Mouse (Mus musculus) regulatory T cell (primary cell): ENCODE results near the gene Ctdsp1.

ENCODE experiments used
- in situ Hi-C: fragments of 300-600 bp; cut with MboI, MseI; formaldehyde crosslinking; loops from one replicate; pipeline ENCODE4 v1.15.1; 2025; ENCODE audit warnings: high pct_unique_total_duplicates

Ctdsp1 gene

DNA sequence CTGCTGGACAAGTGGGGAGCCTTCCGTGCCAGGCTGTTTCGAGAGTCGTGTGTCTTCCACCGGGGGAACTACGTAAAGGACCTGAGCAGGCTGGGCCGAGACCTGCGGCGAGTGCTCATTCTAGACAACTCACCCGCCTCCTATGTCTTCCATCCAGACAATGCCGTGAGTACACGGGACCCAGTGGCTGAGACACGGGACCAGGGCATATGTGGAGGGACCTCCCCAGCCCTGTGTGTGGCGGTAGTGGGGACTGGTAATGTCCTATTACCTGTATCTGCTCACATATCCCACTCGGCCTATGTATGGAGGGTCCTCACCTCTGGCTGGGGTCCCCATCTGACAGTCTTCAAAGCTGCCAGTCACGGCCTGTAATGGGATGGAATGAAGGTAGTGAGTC is 3.5 kb downstream of the Ctdsp1 start:
- in situ Hi-C loops: loop anchor here (25.0 kb wide), 2 partner anchors 458 to 742 kb away; partner anchors contain the start of genes Cnppd1, Nhej1, Retreg2 and Slc23a3

DNA sequence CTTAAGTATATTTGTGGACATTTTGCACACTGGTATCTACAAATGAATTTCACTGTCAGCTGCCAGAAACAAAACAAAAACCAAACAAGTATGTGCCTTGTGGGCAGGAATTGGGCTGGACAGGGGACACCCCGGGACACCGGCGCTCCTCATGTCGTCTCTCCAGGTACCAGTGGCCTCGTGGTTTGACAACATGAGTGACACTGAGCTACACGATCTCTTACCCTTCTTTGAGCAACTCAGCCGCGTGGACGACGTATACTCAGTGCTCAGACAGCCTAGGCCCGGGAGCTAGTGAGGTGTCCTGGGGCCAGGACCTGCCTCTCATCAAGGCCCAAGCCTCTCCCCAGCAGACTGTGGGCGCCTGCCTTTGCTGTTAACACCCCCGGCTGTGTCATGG is 4.0 kb downstream of the Ctdsp1 start:
- in situ Hi-C loops: loop anchor here (25.0 kb wide), 2 partner anchors 458 to 742 kb away; partner anchors contain the start of genes Cnppd1, Nhej1, Retreg2 and Slc23a3

DNA sequence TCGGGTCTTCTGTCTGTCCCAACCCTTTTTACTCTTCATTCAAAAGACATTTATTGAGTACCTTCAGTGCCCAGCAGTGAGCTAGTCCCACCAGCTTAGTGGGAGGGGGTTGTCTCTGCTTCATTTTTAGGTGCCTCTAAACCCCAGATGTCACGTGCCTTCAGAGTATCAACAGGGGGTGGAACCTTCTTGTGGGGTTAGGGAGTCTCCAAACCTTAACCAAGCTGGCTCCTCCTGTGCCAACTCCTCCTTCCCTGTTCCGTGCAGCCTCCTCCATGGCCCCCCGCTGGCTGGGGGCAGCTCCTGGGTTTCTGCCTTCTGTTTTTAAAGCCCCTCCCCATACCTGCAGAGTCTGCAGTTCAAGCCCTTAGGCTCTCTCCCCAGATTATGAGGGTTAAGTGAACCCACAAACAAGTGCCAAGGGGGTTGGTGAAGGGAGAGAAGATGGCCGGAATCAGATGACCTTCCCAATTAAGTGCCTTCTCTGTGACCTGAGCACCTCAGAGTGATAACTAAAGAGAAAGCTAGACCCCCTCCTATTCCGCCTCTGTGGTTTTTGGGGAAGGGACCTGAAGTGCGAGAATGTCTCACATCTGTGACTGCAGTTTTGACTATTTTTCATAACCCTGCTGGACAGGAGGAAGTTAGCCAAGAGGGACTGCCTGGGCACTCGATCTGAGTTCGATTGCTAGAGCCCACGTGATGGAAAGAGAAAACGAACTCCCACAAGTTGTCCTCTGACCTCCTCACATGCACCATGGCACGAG is 5.3 kb downstream of the Ctdsp1 start:
- in situ Hi-C loops: loop anchor here (25.0 kb wide), 2 partner anchors 459 to 741 kb away; partner anchors contain the start of genes Cnppd1, Nhej1, Retreg2 and Slc23a3

DNA sequence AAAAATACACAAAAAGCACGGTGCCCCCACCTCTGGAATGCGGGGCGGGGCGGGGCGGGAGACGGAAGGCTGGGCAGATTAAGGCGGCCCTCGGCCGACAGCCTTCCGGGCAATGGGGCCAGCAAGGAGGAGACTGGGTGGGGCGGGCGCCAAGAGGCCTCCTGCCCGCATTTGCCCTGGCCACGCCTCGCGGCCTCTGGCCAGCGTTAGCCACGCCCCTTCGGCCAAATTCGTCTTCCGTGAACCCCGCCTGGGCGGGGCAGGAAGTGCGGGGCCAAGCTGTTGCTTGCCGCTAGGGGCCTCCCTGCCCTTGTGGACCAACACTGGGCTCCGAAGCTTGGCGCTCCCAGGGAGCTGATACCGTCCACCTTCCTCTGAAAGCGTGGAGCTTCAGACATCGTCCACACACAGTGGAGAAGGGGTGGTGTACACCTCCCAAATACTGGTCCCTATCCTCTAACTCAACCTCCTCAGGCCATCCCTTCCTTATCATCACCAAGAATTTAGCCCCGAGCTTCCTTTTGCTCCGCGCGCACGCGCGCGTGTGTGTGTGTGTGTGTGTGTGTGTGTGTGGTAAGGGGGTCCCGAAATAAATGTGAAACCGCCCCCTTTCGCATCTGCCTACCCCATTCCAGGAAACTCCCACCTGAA is 6.1 kb downstream of the Ctdsp1 start:
- in situ Hi-C loops: loop anchor here (25.0 kb wide), 2 partner anchors 460 to 740 kb away; partner anchors contain the start of genes Cnppd1, Nhej1, Retreg2 and Slc23a3

DNA sequence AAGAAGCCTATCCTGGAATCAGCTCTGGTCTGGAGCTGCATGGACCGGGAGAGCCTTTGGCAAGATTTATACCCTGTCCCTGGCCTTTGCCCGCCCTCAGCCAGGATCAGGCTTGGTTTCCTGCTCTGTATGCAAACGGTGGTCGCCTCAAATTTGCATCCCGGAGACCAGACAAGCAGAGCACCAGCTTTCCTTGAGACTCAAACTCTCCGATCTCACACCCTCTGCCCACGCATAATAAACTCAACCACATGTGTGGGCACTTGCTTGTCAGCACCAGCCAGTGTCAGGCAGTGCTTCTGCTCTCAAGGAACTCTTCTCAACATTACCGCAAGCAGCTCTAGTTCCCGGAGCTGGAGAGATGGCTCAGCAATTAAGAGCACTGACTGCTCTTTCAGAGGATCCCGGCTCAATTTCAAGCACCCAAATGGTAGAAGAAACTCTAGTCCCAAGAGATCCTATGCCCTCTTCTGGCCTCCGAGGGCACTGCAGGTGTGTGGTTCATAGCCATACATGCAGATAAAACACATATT is 6.7 kb downstream of the Ctdsp1 start:
- in situ Hi-C loops: loop anchor here (25.0 kb wide), 2 partner anchors 461 to 739 kb away; partner anchors contain the start of genes Cnppd1, Nhej1, Retreg2 and Slc23a3

DNA sequence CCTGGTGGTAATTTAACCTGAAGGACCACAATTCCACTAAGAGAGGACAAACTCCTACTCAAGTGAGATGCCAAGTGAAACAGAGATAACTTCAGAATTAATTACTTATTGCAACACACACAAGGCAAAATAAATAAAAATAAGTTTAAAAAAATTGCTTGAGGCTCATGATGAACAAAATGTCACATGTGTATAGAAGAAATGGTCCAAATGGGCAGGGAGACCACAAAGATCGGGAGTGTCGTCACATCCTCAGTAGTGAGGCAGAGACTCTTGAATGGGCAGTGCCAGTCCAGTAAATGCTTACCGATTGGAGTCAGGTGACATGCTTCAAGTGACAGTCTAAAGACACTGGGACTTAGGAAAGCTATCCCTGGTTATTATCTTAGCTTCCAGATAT is 9.2 kb downstream of the Ctdsp1 start:
- in situ Hi-C loops: no loop called here

DNA sequence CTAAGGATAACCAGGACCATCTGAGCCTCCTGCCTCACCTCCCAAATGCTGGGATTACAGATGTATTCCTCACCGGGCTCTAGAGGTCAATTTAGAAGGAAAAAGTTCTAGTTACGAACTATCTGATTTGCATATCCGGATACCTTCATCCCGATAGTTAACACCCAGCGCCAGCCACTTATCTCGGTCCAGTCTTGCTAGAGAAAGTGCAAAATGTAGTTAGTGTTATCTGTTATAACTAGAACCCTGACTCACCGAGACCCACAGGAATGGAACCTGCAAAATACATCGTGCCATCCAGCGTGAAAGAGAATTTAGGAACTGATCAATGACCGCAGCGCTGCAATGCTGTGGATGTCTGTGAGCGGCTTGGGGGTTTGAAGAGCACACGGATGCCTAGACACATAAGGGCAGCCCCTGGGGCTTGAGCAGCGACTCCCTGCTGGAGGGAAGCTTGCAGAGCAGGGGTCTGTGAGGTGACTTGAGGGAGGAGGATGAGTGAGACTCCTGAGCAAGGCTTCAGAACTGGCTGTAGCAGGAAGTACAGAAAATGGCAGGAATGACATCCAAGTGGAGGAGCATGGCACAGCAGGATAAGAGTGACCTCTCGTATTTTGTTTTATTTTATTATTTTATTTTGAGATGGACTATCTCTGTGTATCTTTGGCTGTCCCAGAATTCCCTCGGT is 9.8 kb downstream of the Ctdsp1 start:
- in situ Hi-C loops: no loop called here

DNA sequence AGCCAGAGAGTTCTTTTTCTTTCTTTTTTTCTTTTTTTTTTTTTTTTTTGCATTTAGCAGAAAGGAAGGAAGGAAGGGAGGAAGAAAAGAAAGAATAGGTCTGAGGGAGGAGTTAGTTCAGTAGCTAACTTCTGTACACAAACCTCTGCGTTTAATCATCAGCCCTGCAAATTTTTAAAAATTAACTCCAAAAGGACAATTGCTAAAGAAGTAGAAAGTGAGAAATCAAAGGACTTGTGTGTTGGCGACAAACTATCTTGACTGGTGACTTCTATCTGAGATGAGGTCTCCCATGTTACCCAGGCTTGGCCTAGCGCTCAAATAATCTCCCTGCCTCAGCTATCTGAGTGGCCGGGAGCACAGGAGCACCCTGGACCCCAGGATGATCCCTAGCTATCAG is 12.9 kb downstream of the Ctdsp1 start:
- in situ Hi-C loops: no loop called here

DNA sequence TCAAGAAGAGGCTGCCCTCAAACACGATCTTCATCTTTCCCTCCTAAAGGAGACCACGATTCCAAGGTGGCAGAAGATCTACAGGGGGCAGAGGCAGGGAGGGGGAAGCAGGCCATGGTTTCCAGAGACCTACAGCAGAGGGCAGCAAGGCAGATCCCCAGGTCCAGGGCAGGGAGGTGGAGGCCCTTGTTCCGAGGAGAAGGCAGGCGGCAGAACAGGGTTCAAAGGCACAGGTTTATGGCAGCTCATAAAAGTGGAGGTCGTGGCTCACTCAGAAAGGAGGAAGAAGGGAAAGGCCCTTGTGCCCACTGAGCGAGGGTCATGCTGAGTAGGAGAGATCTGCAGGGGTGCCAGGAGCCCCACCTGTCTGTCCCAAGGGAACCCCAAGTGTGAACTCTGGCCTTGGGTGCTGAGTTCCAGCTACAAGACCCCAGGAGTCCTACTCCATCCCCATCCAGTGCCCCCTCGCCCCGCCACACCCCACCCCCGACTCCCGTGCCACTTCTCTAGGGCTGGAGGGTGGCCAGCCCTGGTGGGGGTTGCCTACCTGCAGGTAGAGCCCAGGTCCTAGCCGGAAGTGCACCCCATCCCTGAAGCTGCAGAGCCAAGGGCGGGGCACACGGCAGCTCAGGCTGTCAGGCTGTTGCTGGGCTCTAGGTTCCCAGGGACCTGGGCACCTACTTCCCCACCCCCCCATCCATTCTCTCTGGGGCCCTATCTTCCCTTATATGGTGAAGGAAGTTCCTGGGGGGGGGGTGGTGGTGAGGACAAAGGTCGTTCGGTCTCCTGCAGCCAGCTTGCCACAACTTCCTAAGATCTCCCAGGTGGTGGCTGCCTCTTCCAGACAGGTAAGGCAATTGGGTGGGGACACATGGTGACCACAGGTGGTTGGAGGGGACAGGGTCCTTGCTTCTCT is 17.5 kb downstream of the Ctdsp1 start, which contains the start of gene Vil1:
Gene Vil1, plus strand, starts transcription at position 788 of the 916 bp plus-strand sequence.
- in situ Hi-C loops: no loop called here

DNA sequence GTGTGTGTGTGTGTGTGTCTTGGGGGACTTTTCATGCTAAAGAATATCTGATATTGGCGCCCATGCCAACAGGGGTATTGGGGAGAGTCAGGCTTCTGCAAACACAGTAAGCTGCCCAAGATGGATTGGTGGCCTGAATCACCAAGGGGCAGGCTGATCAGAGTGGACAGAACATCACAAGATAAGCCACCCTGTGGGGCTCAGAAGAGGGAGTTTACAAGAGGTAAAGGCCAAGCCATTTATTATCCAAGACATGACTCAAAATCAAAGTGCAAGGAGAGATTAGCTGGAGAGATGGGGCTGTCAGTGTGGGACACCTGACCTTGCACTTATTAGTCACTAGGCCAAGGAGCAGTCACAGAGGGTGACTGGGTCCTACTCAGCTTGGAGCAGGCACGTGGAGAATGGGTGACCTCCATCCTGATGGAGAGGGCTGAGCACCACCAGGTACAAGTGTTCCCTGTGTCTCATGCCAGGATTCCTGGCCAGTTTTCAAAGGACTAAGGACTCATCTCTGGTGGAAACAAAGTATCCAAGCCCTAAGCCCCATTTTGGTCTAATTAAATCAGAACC is 20.5 kb downstream of the Ctdsp1 start:
- in situ Hi-C loops: no loop called here

DNA sequence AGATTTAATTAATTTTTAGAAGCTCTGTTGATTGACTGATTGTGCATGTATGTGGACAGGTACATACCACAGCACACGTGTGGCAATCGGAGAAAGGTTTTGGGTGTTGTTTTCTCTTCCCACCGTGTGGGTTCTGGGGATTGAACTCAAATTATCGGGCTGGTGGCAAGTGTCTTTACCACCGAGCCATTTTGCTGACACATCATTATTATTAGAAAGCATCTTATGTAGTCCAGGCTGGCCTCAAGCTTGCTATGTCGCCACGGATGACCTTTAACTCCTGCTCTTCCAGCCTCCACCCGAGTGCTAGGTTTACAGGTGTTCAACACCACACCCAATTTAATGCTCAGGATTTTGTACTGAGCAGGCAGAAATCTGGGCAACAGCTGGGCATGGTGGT is 21.4 kb downstream of the Ctdsp1 start:
- in situ Hi-C loops: no loop called here

DNA sequence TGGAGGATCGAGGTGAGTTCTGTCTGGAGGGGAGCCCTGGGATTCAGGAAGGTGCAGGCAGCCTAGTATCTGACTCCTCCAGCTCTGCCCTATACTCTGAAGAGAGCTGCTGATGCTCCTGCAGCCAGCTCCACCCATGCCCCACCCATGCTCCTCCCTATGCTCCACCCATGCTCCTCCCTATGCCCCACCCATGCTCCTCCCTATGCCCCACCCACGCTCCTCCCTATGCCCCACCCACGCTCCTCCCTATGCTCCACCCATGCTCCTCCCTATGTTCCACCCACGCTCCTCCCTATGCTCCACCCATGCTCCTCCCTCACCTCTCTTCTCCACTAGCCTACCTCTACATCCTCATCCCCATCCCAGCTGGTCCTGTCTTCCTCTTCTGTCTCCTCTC is 23.8 kb downstream of the Ctdsp1 start:
- in situ Hi-C loops: no loop called here

DNA sequence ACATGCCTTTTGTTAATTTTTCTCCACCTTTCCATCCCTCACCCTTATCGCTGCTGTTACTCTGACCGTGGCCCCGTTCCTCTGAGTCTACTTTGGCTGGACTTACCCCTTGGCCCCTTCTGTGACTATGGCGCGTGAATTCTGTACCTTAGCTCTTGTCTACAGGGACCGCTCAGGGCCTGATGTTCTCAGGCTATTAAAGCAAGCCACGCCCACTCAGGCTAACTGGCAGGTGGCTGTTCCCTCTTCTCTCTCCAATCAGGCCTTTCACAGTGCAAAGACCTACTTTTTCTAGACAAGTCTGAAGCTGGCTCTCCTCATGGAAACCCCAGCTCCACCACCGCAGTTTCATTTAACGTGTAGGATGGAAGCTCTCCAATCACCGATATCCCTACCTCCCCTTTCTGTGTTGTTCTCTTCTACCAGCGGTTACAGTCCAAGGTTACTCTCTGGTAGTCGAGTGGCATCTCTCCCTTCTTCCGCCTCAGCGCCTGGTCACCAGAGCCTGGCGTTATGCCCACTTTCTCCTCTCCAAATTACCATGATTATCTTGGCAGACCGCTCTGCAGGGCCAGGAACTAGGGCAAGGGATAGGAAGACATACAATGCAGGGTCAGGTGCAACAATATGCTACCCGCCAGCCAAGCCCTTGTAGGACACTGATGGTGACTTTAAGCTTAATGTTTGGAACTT is 27.6 kb downstream of the Ctdsp1 start:
- in situ Hi-C loops: no loop called here

DNA sequence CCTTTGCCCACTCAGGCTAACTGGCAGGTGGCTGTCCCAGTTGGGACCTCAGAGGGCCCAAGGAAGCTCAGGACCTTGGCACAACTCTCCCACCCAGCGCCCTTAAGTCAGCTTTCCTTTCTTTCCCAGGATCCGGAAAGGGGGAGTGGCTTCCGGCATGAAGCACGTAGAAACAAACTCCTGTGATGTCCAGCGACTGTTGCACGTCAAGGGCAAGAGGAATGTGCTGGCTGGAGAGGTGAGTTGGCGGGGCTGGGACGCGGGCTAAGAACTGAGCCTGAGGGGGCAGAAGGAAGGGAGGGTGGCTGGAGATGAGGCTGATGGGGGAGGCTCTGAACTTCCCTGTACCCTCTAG is 28.1 kb downstream of the Ctdsp1 start:
- in situ Hi-C loops: no loop called here

DNA sequence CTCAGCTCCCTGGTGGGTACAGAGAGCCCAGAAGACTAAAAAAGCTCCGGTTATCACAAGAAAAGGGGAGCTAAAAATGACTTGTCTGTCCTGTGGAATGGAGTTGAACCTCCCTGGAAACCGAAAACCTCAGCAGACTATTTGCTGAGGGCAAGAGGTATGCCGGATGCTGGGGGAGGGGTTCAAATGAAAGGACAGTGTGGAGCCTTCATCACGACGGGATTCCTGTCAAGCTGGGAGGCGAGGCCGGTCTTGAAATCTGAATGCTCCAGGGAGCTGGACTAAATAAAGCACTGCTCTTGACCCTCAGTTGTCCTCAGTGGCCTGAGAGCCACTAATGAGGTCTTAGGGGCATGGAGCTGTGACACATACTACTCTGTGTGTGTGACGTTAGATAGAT is 31.8 kb downstream of the Ctdsp1 start:
- in situ Hi-C loops: no loop called here

DNA sequence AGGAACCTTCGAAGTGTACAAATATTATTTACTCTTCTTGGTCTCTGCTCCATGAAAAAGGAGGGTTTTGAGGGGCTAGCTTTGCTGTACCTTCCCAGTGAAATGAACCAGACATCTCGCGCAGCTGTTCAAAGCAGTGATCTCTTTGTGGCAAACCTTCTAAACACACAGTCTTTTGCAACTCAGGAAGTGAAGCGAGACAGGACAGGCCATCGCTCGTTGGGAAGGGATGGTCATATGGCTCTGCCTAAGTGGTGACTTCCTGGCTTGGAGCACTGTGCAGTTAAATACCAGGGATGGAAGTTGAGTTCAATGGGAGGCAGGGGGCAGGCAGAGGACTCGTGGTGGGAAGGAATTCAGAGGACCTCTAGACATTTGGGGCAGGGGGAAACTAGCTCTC is 34.5 kb downstream of the Ctdsp1 start:
- in situ Hi-C loops: no loop called here

DNA sequence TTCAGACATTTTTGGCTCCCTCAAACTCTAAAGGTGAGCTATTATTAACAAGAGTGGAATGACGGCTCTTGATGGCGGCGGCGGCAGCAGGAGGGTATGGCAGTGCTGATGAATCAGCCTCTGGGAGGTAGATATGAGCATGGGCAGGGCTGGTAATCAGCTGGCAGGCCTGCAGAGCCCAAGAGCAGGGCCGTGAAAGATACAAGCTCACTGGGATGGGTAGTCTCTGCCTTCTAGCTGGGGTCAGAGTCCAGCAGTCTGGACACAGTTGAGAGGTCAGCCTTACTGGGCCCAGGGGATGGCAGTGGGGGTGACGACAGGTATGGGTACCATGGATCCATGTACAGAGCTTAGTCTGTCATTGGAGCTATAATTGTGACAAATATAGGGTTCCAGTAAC is 41.9 kb downstream of the Ctdsp1 start:
- in situ Hi-C loops: no loop called here

DNA sequence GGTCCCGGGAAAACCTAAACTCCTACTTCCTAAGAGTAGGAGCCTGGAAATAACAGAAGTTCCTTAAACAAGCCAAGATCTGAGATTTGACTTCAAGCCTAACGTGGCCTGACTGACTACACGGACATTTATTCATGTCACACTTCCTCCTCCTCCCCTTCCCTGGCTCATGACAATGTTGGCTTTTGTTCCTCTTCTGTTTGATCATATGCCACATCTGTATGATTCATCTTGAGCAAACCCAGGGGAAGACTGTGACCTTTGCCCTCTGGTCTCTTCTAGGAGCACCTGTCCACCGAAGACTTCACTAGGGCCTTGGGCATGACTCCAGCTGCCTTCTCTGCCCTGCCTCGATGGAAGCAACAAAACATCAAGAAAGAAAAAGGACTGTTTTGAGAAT is 43.3 kb downstream of the Ctdsp1 start:
- in situ Hi-C loops: no loop called here

DNA sequence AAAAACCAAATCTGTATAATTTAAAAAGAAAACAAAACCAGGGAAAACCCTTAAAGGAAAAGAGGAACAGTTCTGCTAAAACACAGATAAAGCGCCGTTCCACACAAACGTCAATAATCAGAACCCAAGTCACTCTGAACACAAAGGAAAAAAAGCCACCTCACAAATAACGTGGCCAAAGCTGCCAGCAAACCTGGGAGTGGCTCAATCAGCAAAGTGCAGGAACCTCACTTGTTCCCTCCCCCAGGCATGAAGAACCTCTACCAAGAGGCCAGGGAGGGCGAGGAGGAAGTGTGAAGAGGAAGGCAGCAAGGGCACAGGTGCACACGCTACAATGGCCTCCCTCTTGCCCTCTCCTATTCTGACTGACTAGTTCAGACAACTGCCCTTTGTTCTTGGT is 44.3 kb downstream of the Ctdsp1 start:
- in situ Hi-C loops: no loop called here
